Mouse (Mus musculus) embryonic facial prominence, embryonic 14.5 days (tissue): Measurements from ENCODE around the gene Dab1. TPM values are rescaled to one million over a fixed set of nuclear protein-coding genes. Genes with fewer than 3 reads are reported as not detected.

Experiments
- ATAC-seq: fragments of 200-750 bp; cut with Nextera tagmentation; 2 replicates; pipeline ENCODE4 v1.8.0; 2017; ENCODE audit warnings: low read depth, moderate number of reproducible peaks, moderate TSS enrichment
- DNase-seq: peaks from one replicate; pipeline ENCODE4 v3.0.0-alpha.2; 2015; ENCODE audit warnings: low spot score
- H3K27ac ChIP-seq: fragments of 300-500 bp; sonication (generic); replicated peaks from 2 replicates; pipeline ENCODE4 v1.5.1; 2014; ENCODE audit warnings: low read depth, mild to moderate bottlenecking, low read length, moderate library complexity
- H3K27me3 ChIP-seq: fragments of 300-500 bp; sonication (generic); replicated peaks from 2 replicates; pipeline ENCODE4 v1.6.1; 2014; ENCODE audit warnings: low read length; ENCODE audit not compliant: control insufficient read depth, insufficient read depth
- H3K36me3 ChIP-seq: fragments of 300-500 bp; sonication (generic); 2 replicates; pipeline ENCODE4 v1.6.1; 2014; ENCODE audit warnings: low read length, mixed read lengths; ENCODE audit not compliant: control insufficient read depth, insufficient read depth
- H3K4me1 ChIP-seq: fragments of 300-500 bp; sonication (generic); 2 replicates; pipeline ENCODE4 v1.6.1; 2014; ENCODE audit warnings: antibody characterized with exemption, low read length; ENCODE audit not compliant: control insufficient read depth, insufficient read depth
- H3K4me2 ChIP-seq: fragments of 300-500 bp; sonication (generic); 2 replicates; pipeline ENCODE4 v1.6.1; 2014; ENCODE audit warnings: low read depth, mild to moderate bottlenecking, low read length, moderate library complexity, mixed read lengths
- H3K4me3 ChIP-seq: fragments of 300-500 bp; sonication (generic); 2 replicates; pipeline ENCODE4 v1.5.1; 2014; ENCODE audit warnings: low read depth, mild to moderate bottlenecking, low read length
- H3K9ac ChIP-seq: fragments of 300-500 bp; sonication (generic); 2 replicates; pipeline ENCODE4 v1.6.1; 2014; ENCODE audit warnings: low read depth, mild to moderate bottlenecking, low read length, moderate library complexity, mixed read lengths
- H3K9me3 ChIP-seq: fragments of 300-500 bp; sonication (generic); 2 replicates; pipeline ENCODE4 v1.6.1; 2016; ENCODE audit warnings: low read length; ENCODE audit not compliant: control insufficient read depth
- WGBS: fragments of 180-500 bp; shearing (Covaris S2); extraction: QIAGEN DNeasy Blood & Tissue Kit; methylation state at CpG from one replicate; pipeline ENCODE4 v1.1.7; 2014; 5-methylcytosine and 5-hydroxymethylcytosine counted together
- polyA plus RNA-seq: library from polyadenylated mRNA; unstranded; fragments of >200 nt; fragmentation: Nextera tagmentation; extraction: Ambion mirVana; gene quantifications from 2 replicates; pipeline ENCODE4 v1.2.1, GENCODE M21; 2014

The Dab1 gene
- polyA plus RNA-seq, 1 experiment from 2014 or later, result 7.5 TPM

DNA sequence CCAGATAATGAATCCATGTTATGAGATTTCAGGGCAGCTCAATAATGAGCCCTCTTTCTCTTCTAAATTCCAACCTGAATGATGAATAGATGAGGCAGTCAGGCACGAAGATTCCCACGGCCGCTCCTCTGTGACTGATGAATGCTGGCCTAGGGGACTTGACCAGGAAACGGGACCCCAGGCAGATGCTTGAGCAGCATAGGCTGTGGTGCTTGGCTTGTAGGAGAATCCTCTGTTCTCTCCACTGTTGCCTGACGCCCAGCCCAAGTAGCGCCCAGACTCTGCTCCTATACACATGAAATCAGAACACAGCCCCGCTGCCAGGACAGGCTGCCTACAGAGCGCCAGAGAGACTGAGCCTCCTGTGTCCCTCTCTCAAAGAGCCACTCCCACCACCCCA lies 987.7 kb downstream of the Dab1 start:
- Histone ChIP-seq H3K4me1 (peaks cover 9% of the 10 kb centered on the region), H3K27me3 (no peaks in the 10 kb centered on the region), H3K4me3 (no peak overlapping the region), H3K4me2 (no peak overlapping the region), H3K9me3 (no peaks in the 10 kb centered on the region), H3K27ac (no peak overlapping the region), H3K9ac (no peak overlapping the region), H3K36me3 (no peaks in the 10 kb centered on the region)
- whole genome bisulfite sequencing, result 59% methylated on average over 8 of the region's 8 CpGs
- ATAC-seq (no peak), DNase-seq (peak; percentile 32)

DNA sequence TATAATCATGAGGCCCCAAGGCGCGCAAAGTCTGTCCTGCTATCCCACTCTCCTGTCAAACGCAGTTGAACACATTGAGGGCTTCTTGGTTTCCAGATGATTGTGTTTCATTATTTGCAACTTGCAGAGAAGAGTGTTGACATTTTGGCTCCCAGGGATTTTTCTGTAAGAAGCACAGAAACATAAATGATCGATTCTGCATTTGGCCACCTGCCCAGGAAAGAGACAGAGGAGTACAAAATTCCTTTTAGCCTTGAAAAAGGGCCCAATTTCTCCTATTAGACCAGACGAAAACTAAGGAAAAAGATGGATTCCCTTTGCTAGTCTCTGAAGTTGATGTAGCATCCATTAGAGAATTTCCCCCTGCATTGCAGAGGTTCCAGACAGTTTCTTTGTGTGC lies 988.5 kb downstream of the Dab1 start:
- peaks cover 9% of the 10 kb centered on the region for H3K4me1 ChIP-seq
- no peaks in the 10 kb centered on the region for H3K36me3 ChIP-seq
- no peaks in the 10 kb centered on the region for H3K27me3 ChIP-seq
- no peak overlapping the region for H3K9ac ChIP-seq
- no peak overlapping the region for H3K27ac ChIP-seq
- H3K9me3 ChIP-seq, result no peaks in the 10 kb centered on the region
- DNase-seq (peak; percentile 87), ATAC-seq (no peak)
- 42% methylated on average over 5 of the region's 5 CpGs for WGBS
- no peak overlapping the region for H3K4me2 ChIP-seq
- no peak overlapping the region for H3K4me3 ChIP-seq

DNA sequence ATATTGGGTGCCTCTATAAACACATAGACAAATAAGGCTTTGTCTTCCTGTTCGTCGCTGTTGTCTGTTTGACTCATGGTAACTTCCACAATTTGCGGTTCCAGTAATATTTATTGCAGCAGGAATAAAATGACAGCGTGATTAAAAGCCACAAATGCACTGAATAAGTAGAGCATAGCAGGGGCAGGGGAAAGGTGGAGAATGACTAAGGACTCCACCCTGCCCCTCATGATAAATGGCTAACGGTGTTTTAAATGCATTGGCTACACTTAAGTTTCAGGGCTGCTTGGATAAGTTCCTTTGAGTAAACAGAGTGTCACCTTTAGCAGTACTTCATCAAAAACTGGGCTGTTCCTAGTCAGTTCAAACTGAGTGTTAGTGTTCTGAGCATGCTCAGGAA lies 1000.3 kb downstream of the Dab1 start:
- H3K36me3 ChIP-seq, result no peaks in the 10 kb centered on the region
- no peak for DNase-seq
- no peak for ATAC-seq
- no peaks in the 10 kb centered on the region for H3K4me1 ChIP-seq
- no peak overlapping the region for H3K4me2 ChIP-seq
- no peaks in the 10 kb centered on the region for H3K27me3 ChIP-seq
- WGBS, result 75% methylated on average over 5 of the region's 5 CpGs
- H3K4me3 ChIP-seq, result no peak overlapping the region
- no peak overlapping the region for H3K9ac ChIP-seq
- no peak overlapping the region for H3K27ac ChIP-seq
- no peaks in the 10 kb centered on the region for H3K9me3 ChIP-seq

DNA sequence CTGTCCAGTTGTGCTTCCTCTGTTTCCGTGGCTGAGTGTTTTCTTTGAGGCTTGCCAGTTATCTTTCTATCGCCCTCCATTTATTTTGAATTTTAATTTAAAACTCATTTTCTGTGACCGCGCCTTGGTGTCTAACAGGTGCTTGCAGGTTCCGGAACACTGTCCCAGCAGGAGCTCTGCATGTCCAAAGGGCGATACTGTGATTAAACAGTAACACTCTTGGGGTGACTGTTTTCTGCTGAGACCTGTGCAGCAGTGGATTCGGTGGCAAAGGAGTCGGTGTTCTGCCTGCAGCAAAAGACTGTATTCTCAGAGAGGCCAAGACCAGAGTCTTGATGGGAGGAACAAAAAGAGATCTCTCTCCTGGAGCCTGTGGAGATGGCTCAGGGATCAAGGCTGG lies 1006.2 kb downstream of the Dab1 start:
- Histone ChIP-seq H3K4me3 (no peak overlapping the region), H3K27ac (no peak overlapping the region), H3K4me2 (no peak overlapping the region), H3K9ac (no peak overlapping the region), H3K27me3 (no peaks in the 10 kb centered on the region), H3K9me3 (no peaks in the 10 kb centered on the region), H3K36me3 (no peaks in the 10 kb centered on the region), H3K4me1 (no peaks in the 10 kb centered on the region)
- ATAC-seq (no peak), DNase-seq (no peak)
- 84% methylated on average over 8 of the region's 8 CpGs for WGBS

DNA sequence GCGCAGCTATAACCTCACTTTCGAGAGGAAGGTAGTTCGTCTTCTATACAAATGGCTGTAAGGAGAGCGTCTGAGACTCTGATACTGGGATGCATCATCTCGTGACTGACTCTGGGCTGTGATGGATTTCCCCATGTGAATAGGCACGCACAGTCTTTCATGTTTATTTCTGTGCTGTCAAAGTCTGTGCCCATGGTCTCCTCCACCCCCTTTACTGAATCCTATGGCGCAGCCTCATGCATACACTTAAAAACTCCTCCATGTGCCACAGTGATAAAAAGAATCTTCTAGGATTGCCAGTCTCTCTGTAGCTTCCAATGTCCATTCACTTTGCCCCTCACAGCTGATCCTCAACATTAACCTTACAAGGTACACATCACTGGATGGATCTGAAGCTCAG lies 1009.5 kb downstream of the Dab1 start:
- Histone ChIP-seq H3K9ac (no peak overlapping the region), H3K27ac (no peak overlapping the region), H3K4me3 (no peak overlapping the region), H3K4me2 (no peak overlapping the region), H3K9me3 (no peaks in the 10 kb centered on the region), H3K4me1 (no peaks in the 10 kb centered on the region), H3K36me3 (no peaks in the 10 kb centered on the region), H3K27me3 (no peaks in the 10 kb centered on the region)
- DNase-seq (no peak), ATAC-seq (no peak)
- 88% methylated on average over 7 of the region's 7 CpGs for WGBS

DNA sequence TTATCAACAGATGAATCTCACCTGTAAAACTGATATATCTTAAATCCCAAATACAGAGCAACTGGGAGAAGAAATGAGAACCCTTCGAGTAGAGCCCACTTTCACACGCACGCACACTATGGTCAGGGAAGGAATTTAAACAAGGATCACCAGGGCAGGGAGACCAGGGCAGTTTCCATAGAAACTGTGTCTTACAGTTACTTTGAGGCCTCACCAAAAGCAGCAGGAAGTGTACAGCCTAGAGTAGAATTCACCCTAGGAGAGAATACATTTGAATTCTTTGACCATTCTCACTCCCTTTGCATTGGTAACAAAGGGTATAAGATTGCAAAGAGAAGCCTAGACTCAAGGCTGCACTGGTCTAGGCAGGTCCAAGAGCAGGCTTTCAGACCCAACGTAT lies 1017.9 kb downstream of the Dab1 start:
- H3K9ac ChIP-seq, result no peak overlapping the region
- H3K4me1 ChIP-seq, result no peaks in the 10 kb centered on the region
- H3K4me3 ChIP-seq, result no peak overlapping the region
- no peaks in the 10 kb centered on the region for H3K36me3 ChIP-seq
- DNase-seq (no peak), ATAC-seq (no peak)
- no peaks in the 10 kb centered on the region for H3K9me3 ChIP-seq
- H3K4me2 ChIP-seq, result no peak overlapping the region
- H3K27ac ChIP-seq, result no peak overlapping the region
- WGBS, result 84% methylated on average over 4 of the region's 4 CpGs
- no peaks in the 10 kb centered on the region for H3K27me3 ChIP-seq

DNA sequence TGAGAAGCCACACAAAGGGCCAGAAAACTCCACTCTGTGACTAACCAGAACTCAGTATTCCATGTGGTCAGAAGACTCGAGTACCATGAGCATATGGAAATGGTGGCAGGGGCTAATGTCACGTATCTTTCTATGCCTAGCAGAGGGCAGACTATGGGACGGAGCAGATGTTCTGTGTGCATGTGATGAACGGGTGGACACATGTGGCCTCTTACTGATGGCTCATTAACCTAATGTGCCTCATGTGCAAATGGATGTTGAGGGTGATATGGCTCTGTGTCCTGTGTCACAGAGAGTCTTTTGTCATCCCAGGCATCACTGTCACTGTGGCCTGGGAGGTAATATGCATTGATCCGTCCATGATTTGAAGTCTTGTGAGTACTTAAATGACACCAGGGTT lies 1021.5 kb downstream of the Dab1 start:
- DNase-seq, result no peak
- 84% methylated on average over 5 of the region's 5 CpGs for WGBS
- ATAC-seq, result no peak
- Histone ChIP-seq H3K9me3 (no peaks in the 10 kb centered on the region), H3K36me3 (no peaks in the 10 kb centered on the region), H3K9ac (no peak overlapping the region), H3K27ac (no peak overlapping the region), H3K4me2 (no peak overlapping the region), H3K4me3 (no peak overlapping the region), H3K4me1 (no peaks in the 10 kb centered on the region), H3K27me3 (no peaks in the 10 kb centered on the region)

DNA sequence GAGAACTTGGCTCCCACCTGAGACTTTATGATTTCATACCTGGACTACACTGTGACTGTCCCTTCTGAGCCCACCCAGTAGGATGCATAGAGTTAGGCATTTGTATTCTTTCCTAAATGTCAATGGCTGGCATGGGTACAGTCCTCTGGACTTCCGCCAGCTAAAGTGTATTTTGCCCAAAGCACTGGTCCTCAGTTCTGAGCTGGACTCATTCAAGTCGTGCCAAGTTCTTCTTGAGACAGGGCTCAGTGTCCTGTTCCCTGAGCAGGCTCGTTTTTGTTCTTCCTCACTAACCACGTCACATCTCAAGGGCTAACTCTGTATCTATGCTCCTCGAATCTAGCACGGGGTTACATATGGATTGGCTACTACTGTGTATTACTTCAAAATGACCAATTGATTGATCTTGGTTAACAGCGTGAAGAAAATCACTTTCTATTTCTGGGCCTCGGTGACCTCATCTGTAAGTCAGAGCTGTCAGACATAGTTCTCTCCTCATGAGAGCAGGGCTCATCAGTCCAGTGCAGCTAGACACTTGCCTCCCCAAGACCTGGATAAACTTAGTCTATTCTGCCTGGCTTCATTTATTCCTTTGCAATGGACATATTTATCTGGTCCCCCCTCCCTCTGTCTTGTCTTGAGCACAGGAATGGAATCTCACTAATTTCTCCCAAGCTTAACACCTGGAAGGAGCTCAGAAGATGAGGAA lies 1023.8 kb downstream of the Dab1 start:
- ATAC-seq, result no peak
- no peak overlapping the region for H3K9ac ChIP-seq

DNA sequence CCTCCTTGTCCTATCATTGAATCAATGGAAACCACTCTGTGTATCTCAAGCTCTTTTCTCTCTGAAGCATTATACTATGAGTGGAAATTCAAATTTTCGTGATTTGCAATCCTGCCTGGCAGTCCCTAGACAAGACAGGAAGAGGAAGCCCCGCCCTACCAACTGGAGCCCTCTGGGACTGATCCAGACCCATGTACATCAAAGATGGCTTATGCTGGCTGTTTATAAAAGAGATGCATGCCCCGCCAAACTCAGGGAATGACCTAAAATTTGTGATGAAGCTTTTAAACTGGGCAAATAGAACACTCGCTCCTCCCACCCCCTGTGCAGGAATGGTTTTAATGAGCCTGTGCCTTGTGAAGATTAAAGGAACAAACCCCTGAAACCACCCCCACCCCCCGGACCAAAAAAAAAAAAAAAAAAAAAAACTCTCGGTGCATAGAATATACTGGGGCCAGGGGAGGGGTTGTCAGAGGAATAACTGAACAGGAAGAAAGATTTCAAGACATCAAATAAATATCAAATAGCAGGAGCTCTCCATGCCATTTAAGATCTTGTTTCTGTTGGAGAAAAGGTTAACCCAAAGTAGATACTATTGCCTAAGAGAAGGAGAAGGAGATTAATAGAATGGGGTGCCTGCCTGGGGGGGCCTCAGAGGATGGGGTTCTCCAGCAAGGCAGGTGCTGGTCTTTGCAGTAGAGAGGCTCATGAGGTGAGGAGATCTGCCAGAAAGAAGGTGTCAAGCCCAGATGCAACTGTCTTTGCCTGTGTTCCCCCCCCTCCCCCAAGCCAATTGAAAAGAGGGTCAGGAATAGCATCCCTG lies 1024.6 kb downstream of the Dab1 start:
- ATAC-seq (no peak), DNase-seq (peak; percentile 16)
- Histone ChIP-seq H3K4me2 (no peak overlapping the region), H3K36me3 (no peaks in the 10 kb centered on the region), H3K27ac (no peak overlapping the region), H3K4me1 (no peaks in the 10 kb centered on the region), H3K9me3 (no peaks in the 10 kb centered on the region), H3K27me3 (no peaks in the 10 kb centered on the region), H3K4me3 (no peak overlapping the region), H3K9ac (no peak overlapping the region)
- WGBS, result 49% methylated on average over 6 of the region's 6 CpGs

More for the DNA sequence above, 1023.8 kb downstream of the Dab1 start:
- no peak overlapping the region for H3K4me3 ChIP-seq
- H3K4me1 ChIP-seq, result no peaks in the 10 kb centered on the region
- no peak overlapping the region for H3K27ac ChIP-seq
- H3K9me3 ChIP-seq, result no peaks in the 10 kb centered on the region
- no peaks in the 10 kb centered on the region for H3K27me3 ChIP-seq
- DNase-seq, result no peak
- 91% methylated on average over 8 of the region's 8 CpGs for WGBS
- no peak overlapping the region for H3K4me2 ChIP-seq
- H3K36me3 ChIP-seq, result no peaks in the 10 kb centered on the region
